Mouse (Mus musculus) stomach, embryonic 15.5 days (tissue): ENCODE results near the gene Ahsa1. TPM values are rescaled to one million over a fixed set of nuclear protein-coding genes. Genes with fewer than 3 reads are reported as not detected.
"Not testable (repeated sequence)": the region's sequence is repeated elsewhere in the genome, so short reads cannot be mapped to it uniquely, and the experiment has no call there.

Experiments used
- ATAC-seq: fragments of 200-750 bp; cut with Nextera tagmentation; 2 replicates; pipeline ENCODE4 v1.8.0; 2017; ENCODE audit warnings: low read depth, moderate number of reproducible peaks, moderate TSS enrichment; ENCODE audit not compliant: insufficient read depth, low FRiP score
- H3K27ac ChIP-seq: fragments of 300-500 bp; sonication (generic); 2 replicates; pipeline ENCODE4 v1.5.1; 2015; ENCODE audit warnings: mild to moderate bottlenecking, inconsistent platforms
- H3K27me3 ChIP-seq: fragments of 300-500 bp; sonication (generic); replicated peaks from 2 replicates; pipeline ENCODE4 v1.6.1; 2015; ENCODE audit warnings: inconsistent platforms
- H3K36me3 ChIP-seq: fragments of 300-500 bp; sonication (generic); 2 replicates; pipeline ENCODE4 v1.6.1; 2015; ENCODE audit warnings: inconsistent platforms
- H3K4me1 ChIP-seq: fragments of 300-500 bp; sonication (generic); 2 replicates; pipeline ENCODE4 v1.6.1; 2015; ENCODE audit warnings: inconsistent platforms
- H3K4me2 ChIP-seq: fragments of 300-500 bp; sonication (generic); 2 replicates; pipeline ENCODE4 v1.6.1; 2015; ENCODE audit warnings: mild to moderate bottlenecking, inconsistent platforms
- H3K4me3 ChIP-seq: fragments of 300-500 bp; sonication (generic); replicated peaks from 2 replicates; pipeline ENCODE4 v1.5.1; 2015; ENCODE audit warnings: inconsistent platforms
- H3K9ac ChIP-seq: fragments of 300-500 bp; sonication (generic); 2 replicates; pipeline ENCODE4 v1.6.1; 2015; ENCODE audit warnings: inconsistent platforms
- H3K9me3 ChIP-seq: fragments of 300-500 bp; sonication (generic); 2 replicates; pipeline ENCODE4 v1.6.1; 2016; ENCODE audit warnings: inconsistent platforms
- WGBS: fragments of 180-500 bp; shearing (Covaris S2); methylation state at CpG from one replicate; pipeline ENCODE4 v1.1.7; 2015; 5-methylcytosine and 5-hydroxymethylcytosine counted together
- polyA plus RNA-seq: library from polyadenylated mRNA; unstranded; fragments of >200 nt; fragmentation: Nextera tagmentation; extraction: Ambion mirVana; gene quantifications from 2 replicates; pipeline ENCODE4 v1.2.1, GENCODE M21; 2015

The Ahsa1 gene
- polyA plus RNA-seq, 1 experiment from 2014 or later = 206 TPM

GRCm38 (mm10) chr12:87260562-87260961, 5.7 kb upstream of the Ahsa1 start:
- Histone ChIP-seq H3K9ac (no peak overlapping the region), H3K9me3 (no peaks in the 10 kb centered on the region), H3K4me1 (no peaks in the 10 kb centered on the region), H3K27me3 (no peaks in the 10 kb centered on the region), H3K36me3 (peaks cover 35% of the 10 kb centered on the region), H3K4me2 (no peak overlapping the region), H3K27ac (no peak overlapping the region), H3K4me3 (no peak overlapping the region)
- ATAC-seq = no peak
- WGBS = 96% methylated on average over 8 of the region's 8 CpGs

- ATAC-seq = no peak
- H3K4me2 ChIP-seq = peak overlapping the region; percentile 69
- H3K4me1 ChIP-seq = peaks cover 6% of the 10 kb centered on the region
- H3K4me3 ChIP-seq = peak overlapping the region; percentile 89
- H3K9me3 ChIP-seq = no peaks in the 10 kb centered on the region
- 17% methylated on average over 11 of the region's 11 CpGs for WGBS
- H3K27me3 ChIP-seq = no peaks in the 10 kb centered on the region
- H3K9ac ChIP-seq = peak overlapping the region; percentile 66
- peak overlapping the region; percentile 72; the same call in 1 of the 2 replicates for H3K27ac ChIP-seq
- peaks cover 31% of the 10 kb centered on the region for H3K36me3 ChIP-seq
These were observed 835 bp upstream of the Ahsa1 start for GRCm38 (mm10) chr12:87265444-87265843.

- H3K9me3 ChIP-seq = no peaks in the 10 kb centered on the region
- H3K36me3 ChIP-seq = peaks cover 39% of the 10 kb centered on the region
- H3K4me1 ChIP-seq = peaks cover 6% of the 10 kb centered on the region
- H3K9ac ChIP-seq = peak overlapping the region; percentile 92
- H3K4me2 ChIP-seq = peak overlapping the region; percentile 77
- under 1% methylated on average over 31 of the region's 31 CpGs for WGBS
- peak overlapping the region; percentile 91 for H3K27ac ChIP-seq
- H3K4me3 ChIP-seq = peak overlapping the region; percentile 89
- no peaks in the 10 kb centered on the region for H3K27me3 ChIP-seq
- peak; percentile 59 for ATAC-seq
These were observed 736 bp downstream of the Ahsa1 start for GRCm38 (mm10) chr12:87266827-87267603.

- H3K9me3 ChIP-seq = no peaks in the 10 kb centered on the region
- no peak overlapping the region for H3K27ac ChIP-seq
- ATAC-seq = no peak
- H3K4me1 ChIP-seq = peaks cover 6% of the 10 kb centered on the region
- peaks cover 42% of the 10 kb centered on the region for H3K36me3 ChIP-seq
- H3K9ac ChIP-seq = no peak overlapping the region
- H3K27me3 ChIP-seq = no peaks in the 10 kb centered on the region
- H3K4me3 ChIP-seq = peak overlapping the region; percentile 89
- peak overlapping the region; percentile 77 for H3K4me2 ChIP-seq
- WGBS = 16% methylated on average over 4 of the region's 4 CpGs
These were observed 1.4 kb downstream of the Ahsa1 start for GRCm38 (mm10) chr12:87267682-87268081.

GRCm38 (mm10) chr12:87274853-87275831, 8.9 kb downstream of the Ahsa1 start:
- Histone ChIP-seq H3K36me3 (peaks cover 47% of the 10 kb centered on the region), H3K27ac (no peak overlapping the region), H3K9me3 (no peaks in the 10 kb centered on the region), H3K4me2 (no peak overlapping the region), H3K9ac (no peak overlapping the region), H3K4me1 (no peaks in the 10 kb centered on the region), H3K27me3 (no peaks in the 10 kb centered on the region), H3K4me3 (no peak overlapping the region)
- WGBS = 86% methylated on average over 9 of the region's 9 CpGs
- ATAC-seq = no peak

GRCm38 (mm10) chr12:87277251-87277650, 11.0 kb downstream of the Ahsa1 start:
- not testable (repeated sequence) for H3K9me3 ChIP-seq, H3K4me2 ChIP-seq, H3K4me3 ChIP-seq, H3K4me1 ChIP-seq, H3K27me3 ChIP-seq, ATAC-seq, H3K9ac ChIP-seq, H3K27ac ChIP-seq
- 88% methylated on average over 4 of the region's 4 CpGs for WGBS
- H3K36me3 ChIP-seq = peaks cover 26% of the 10 kb centered on the region

GRCm38 (mm10) chr12:87278118-87278730, 11.9 kb downstream of the Ahsa1 start:
- no peaks in the 10 kb centered on the region for H3K9me3 ChIP-seq
- H3K4me2 ChIP-seq = peak overlapping the region; percentile 11
- H3K4me1 ChIP-seq = no peaks in the 10 kb centered on the region
- no peaks in the 10 kb centered on the region for H3K27me3 ChIP-seq
- no peak overlapping the region for H3K9ac ChIP-seq
- no peak overlapping the region for H3K27ac ChIP-seq
- H3K36me3 ChIP-seq = peaks cover 16% of the 10 kb centered on the region
- no peak overlapping the region for H3K4me3 ChIP-seq
- ATAC-seq = peak; percentile 54
- WGBS = 12% methylated on average over 6 of the region's 6 CpGs

GRCm38 (mm10) chr12:87279350-87279749, 13.1 kb downstream of the Ahsa1 start:
- no peak for ATAC-seq
- H3K4me2 ChIP-seq = no peak overlapping the region
- whole genome bisulfite sequencing = 40% methylated on average over 3 of the region's 3 CpGs
- H3K9me3 ChIP-seq = no peaks in the 10 kb centered on the region
- H3K9ac ChIP-seq = no peak overlapping the region
- no peak overlapping the region for H3K4me3 ChIP-seq
- H3K4me1 ChIP-seq = no peaks in the 10 kb centered on the region
- peaks cover 8% of the 10 kb centered on the region for H3K36me3 ChIP-seq
- H3K27me3 ChIP-seq = no peaks in the 10 kb centered on the region
- H3K27ac ChIP-seq = no peak overlapping the region

GRCm38 (mm10) chr12:87279879-87280278, 13.6 kb downstream of the Ahsa1 start:
- 54% methylated on average over 14 of the region's 14 CpGs for WGBS
- Histone ChIP-seq H3K4me2 (no peak overlapping the region), H3K9me3 (no peaks in the 10 kb centered on the region), H3K4me1 (no peaks in the 10 kb centered on the region), H3K36me3 (peaks cover 3% of the 10 kb centered on the region; the same call in 1 of the 2 replicates), H3K9ac (no peak overlapping the region), H3K4me3 (no peak overlapping the region), H3K27ac (no peak overlapping the region), H3K27me3 (no peaks in the 10 kb centered on the region)
- ATAC-seq = no peak

GRCm38 (mm10) chr12:87281766-87282165, 15.5 kb downstream of the Ahsa1 start:
- no peaks in the 10 kb centered on the region for H3K4me1 ChIP-seq
- no peak for ATAC-seq
- H3K36me3 ChIP-seq = no peaks in the 10 kb centered on the region
- 54% methylated on average over 1 of the region's 1 CpGs for WGBS
- no peak overlapping the region for H3K4me2 ChIP-seq
- H3K27me3 ChIP-seq = no peaks in the 10 kb centered on the region
- no peak overlapping the region for H3K4me3 ChIP-seq
- no peaks in the 10 kb centered on the region for H3K9me3 ChIP-seq
- no peak overlapping the region for H3K27ac ChIP-seq
- no peak overlapping the region for H3K9ac ChIP-seq

- Histone ChIP-seq H3K27ac (no peak overlapping the region), H3K4me1 (no peaks in the 10 kb centered on the region), H3K27me3 (no peaks in the 10 kb centered on the region), H3K36me3 (no peaks in the 10 kb centered on the region), H3K4me2 (no peak overlapping the region), H3K9me3 (no peaks in the 10 kb centered on the region), H3K4me3 (no peak overlapping the region), H3K9ac (no peak overlapping the region)
- 95% methylated on average over 4 of the region's 4 CpGs for WGBS
- ATAC-seq = no peak
These were observed 16.5 kb downstream of the Ahsa1 start for GRCm38 (mm10) chr12:87282743-87283142.
